Mouse (Mus musculus) brain, embryonic 14.5 days (tissue): ENCODE data around the gene Thoc5. TPM values are rescaled to one million over a fixed set of nuclear protein-coding genes. Genes with fewer than 3 reads are reported as not detected.

Experiments used
- DNase-seq: peaks from one replicate; pipeline ENCODE4 v3.0.0-alpha.2; 2011; ENCODE audit warnings: low read depth
- CTCF ChIP-seq: fragments of 200-500 bp; IDR thresholded peaks from 2 replicates; pipeline ENCODE4 v1.5.1; 2012; ENCODE audit warnings: inconsistent platforms, mild to moderate bottlenecking, moderate library complexity, borderline replicate concordance; ENCODE audit not compliant: insufficient read depth, insufficient read length; ENCODE audit errors: extremely low read depth
- POLR2A ChIP-seq: fragments of 200-500 bp; IDR thresholded peaks from 2 replicates; pipeline ENCODE4 v1.6.1; 2012; ENCODE audit warnings: mild to moderate bottlenecking, inconsistent platforms, borderline replicate concordance; ENCODE audit not compliant: poor library complexity, insufficient read depth, insufficient read length, severe bottlenecking; ENCODE audit errors: extremely low read depth
- polyA plus RNA-seq: library from polyadenylated mRNA; depleted of rRNA; stranded (reverse); fragments of >200 nt; gene quantifications from 2 replicates; pipeline ENCODE4 v1.2.3, GENCODE M21; 2012; rRNA removed

Thoc5 gene
- polyA plus RNA-seq, 1 experiment = 75.1 TPM

- TF ChIP-seq CTCF = no peak
- no peak for TF ChIP-seq POLR2A
- DNase-seq = peak; percentile 8
These were observed 58.8 kb downstream of the Thoc5 start for GRCm38 (mm10) chr11:4953918-4954317.

GRCm38 (mm10) chr11:4963099-4963808, 68.1 kb downstream of the Thoc5 start:
- DNase-seq = no peak
- TF ChIP-seq POLR2A (no peak), CTCF (no peak)

GRCm38 (mm10) chr11:4966325-4966724, 71.2 kb downstream of the Thoc5 start:
- no peak for DNase-seq
- no peak for TF ChIP-seq CTCF
- TF ChIP-seq POLR2A = no peak

- TF ChIP-seq POLR2A (no peak), CTCF (no peak)
These were observed 71.8 kb downstream of the Thoc5 start for GRCm38 (mm10) chr11:4966888-4967287.

GRCm38 (mm10) chr11:4967549-4967948, 72.4 kb downstream of the Thoc5 start:
- TF ChIP-seq CTCF (no peak), POLR2A (no peak)
- no peak for DNase-seq

More at GRCm38 (mm10) chr11:4966888-4967287, 71.8 kb downstream of the Thoc5 start:
- no peak for DNase-seq

GRCm38 (mm10) chr11:4968376-4968775, 73.3 kb downstream of the Thoc5 start:
- no peak for DNase-seq
- TF ChIP-seq POLR2A (no peak), CTCF (no peak)

- peak; percentile 79; the same call in 1 of the 2 replicates for TF ChIP-seq CTCF
- TF ChIP-seq POLR2A = no peak
- peak; percentile 82 for DNase-seq
These were observed 78.1 kb downstream of the Thoc5 start for GRCm38 (mm10) chr11:4972967-4973870.

- no peak for DNase-seq
- no peak for TF ChIP-seq POLR2A
- no peak for TF ChIP-seq CTCF
These were observed 78.7 kb downstream of the Thoc5 start for GRCm38 (mm10) chr11:4973871-4974256.

GRCm38 (mm10) chr11:4974376-4975122, 79.4 kb downstream of the Thoc5 start:
- TF ChIP-seq POLR2A (no peak), CTCF (no peak)
- no peak for DNase-seq

GRCm38 (mm10) chr11:4975623-4976022, 80.5 kb downstream of the Thoc5 start:
- DNase-seq = peak; percentile 87
- TF ChIP-seq CTCF (peak; percentile 85), POLR2A (no peak)

Other genes starting within 250 kb of the Thoc5 start
- 554 and 676 TPM in 2 replicates for gene Uqcr10, start 191.0 kb upstream of the Thoc5 start, polyA plus RNA-seq
- 40.2 and 57.7 TPM in 2 replicates for gene Zmat5, start 190.6 kb upstream of the Thoc5 start, polyA plus RNA-seq
- gene Cabp7, start 148.5 kb upstream of the Thoc5 start, polyA plus RNA-seq = 5.0 and 5.2 TPM in 2 replicates
- gene Nf2, start 45.8 kb upstream of the Thoc5 start, polyA plus RNA-seq = 82.3 and 96.3 TPM in 2 replicates
- 101 and 117 TPM in 2 replicates for gene Nipsnap1, start 21.4 kb upstream of the Thoc5 start, polyA plus RNA-seq
- gene Nefh, start 52.7 kb downstream of the Thoc5 start, polyA plus RNA-seq = 1.5 and 4.9 TPM in 2 replicates
- gene Ap1b1, start 91.5 kb downstream of the Thoc5 start, polyA plus RNA-seq = 110 and 115 TPM in 2 replicates
- gene Rasl10a, start 162.8 kb downstream of the Thoc5 start, polyA plus RNA-seq = 0.41 and 0.48 TPM in 2 replicates
- 32.6 and 38.1 TPM in 2 replicates for gene Gas2l1, start 170.0 kb downstream of the Thoc5 start, polyA plus RNA-seq
- 41.9 and 51.4 TPM in 2 replicates for gene Rhbdd3, start 203.6 kb downstream of the Thoc5 start, polyA plus RNA-seq
- gene Ewsr1, start 203.9 kb downstream of the Thoc5 start, polyA plus RNA-seq = 402 and 518 TPM in 2 replicates